Mouse (Mus musculus): Measurements from ENCODE around the gene Cd300ld3.

DNA sequence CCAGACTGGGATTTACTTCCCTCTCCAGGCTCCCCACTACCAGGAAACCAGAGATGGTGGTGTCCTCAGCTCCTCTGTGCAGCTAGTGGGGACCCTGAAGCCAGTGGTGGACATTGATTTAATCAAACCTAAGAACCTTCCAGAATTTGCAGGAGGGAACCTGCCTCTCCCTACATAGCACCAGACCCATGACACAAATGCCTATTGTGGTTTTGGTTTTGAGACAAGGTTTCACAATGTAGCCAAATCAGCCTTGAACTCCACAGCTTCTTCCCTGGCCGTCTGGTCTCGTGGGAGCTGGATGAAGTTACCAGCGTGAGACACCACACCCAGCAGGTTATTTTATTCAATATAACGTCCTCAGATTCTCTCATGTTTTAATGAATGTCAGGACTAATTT lies 10.5 kb upstream of the Cd300ld3 start:
- TF ChIP-seq CTCF (IDR thresholded peaks at IDR 0.05; ENCODE audit: low read depth) = no peak
- no peak for TF ChIP-seq EP300 (IDR thresholded peaks at IDR 0.05; ENCODE audit: low read depth)

All from liver, postnatal 0 days (tissue).